10 mouse cellular contexts compared by ENCODE assay signal in genomic region chr9:28405816-28406215, GRCm38 (mm10).
DNase-seq lines count a peak whose midpoint lies in the region; ATAC-seq and TF ChIP-seq lines count a peak whose summit lies in the region.
"Had no signal": no experiment of that assay in that cellular context is flagged by ENCODE, and none has a peak within 500 bp of the region (broad histone marks: within the 10 kb centered on the region; RNA-seq: fewer than 3 reads in every experiment).

No protein-coding gene starts in this region.

- H3K27me3 ChIP-seq in CH12.LX (replicated peaks) = no peaks in the 10 kb centered on the region
- H3K27me3 ChIP-seq in midbrain, embryonic 16.5 days (ENCODE audit: control insufficient read depth, insufficient read depth, low read depth, low read length) = 0 out of 2 replicates have a peak, but pooled peaks cover 2% of the 10 kb centered on the region

- in situ Hi-C loops in CH12.LX (cut with MboI; ENCODE audit: low pct_ligation_motif_present, low pct_unique_long_range_greater_than_20kb, low sequenced_read_pairs) = no loop called here

- H3K9me3 ChIP-seq in CH12.LX (replicated peaks; ENCODE audit: low read length) = peaks cover 23% of the 10 kb centered on the region
- H3K9me3 ChIP-seq in midbrain, embryonic 16.5 days (replicated peaks; ENCODE audit: control insufficient read depth, low read length, poor library complexity, severe bottlenecking) = no peaks in the 10 kb centered on the region
- H3K9me3 ChIP-seq: limb, embryonic 15.5 days; stomach, embryonic 15.5 days had no signal

- no peak for TF ChIP-seq EP300 in CH12.LX (IDR thresholded peaks at IDR 0.05; ENCODE audit: low read length)

- no peak overlapping the region for H3K27ac ChIP-seq in layer of hippocampus, adult 2 months
- H3K27ac ChIP-seq in CH12.LX (ENCODE audit: insufficient read depth, low read depth) = no peak overlapping the region
- no peak overlapping the region for H3K27ac ChIP-seq in midbrain, embryonic 16.5 days (ENCODE audit: low read length)
- H3K27ac ChIP-seq: limb, embryonic 15.5 days; stomach, embryonic 15.5 days had no signal

- no peak overlapping the region for H3K4me2 ChIP-seq in CH12.LX (ENCODE audit: insufficient read depth, low read depth, poor library complexity, severe bottlenecking)
- peak overlapping the region; percentile 98 for H3K4me2 ChIP-seq in midbrain, embryonic 16.5 days (ENCODE audit: low read length)
- H3K4me2 ChIP-seq: limb, embryonic 15.5 days; stomach, embryonic 15.5 days had no signal

- peak; percentile 91 for TF ChIP-seq CTCF in layer of hippocampus, adult 2 months (conservative IDR thresholded peaks at IDR 0.05)
- TF ChIP-seq CTCF in CH12.LX (conservative IDR thresholded peaks at IDR 0.05 in 1 of 2, IDR thresholded peaks at IDR 0.05 in 1 of 2; ENCODE audit: low read depth in 2 of 2, low read length in 2 of 2) = peak; percentile 35 to 40; a peak in 2 of 4 replicates

- ATAC-seq in midbrain, embryonic 16.5 days = no peak
- no peak for ATAC-seq in megakaryocyte, adult 5-6 weeks (ENCODE audit: poor library complexity, severe bottlenecking)

- H3K79me2 ChIP-seq in CH12.LX (replicated peaks; ENCODE audit: control insufficient read depth, extremely low read depth, insufficient read depth, poor library complexity, severe bottlenecking) = no peaks in the 10 kb centered on the region

- no peaks in the 10 kb centered on the region for H3K36me3 ChIP-seq in CH12.LX (replicated peaks in 1 of 2; ENCODE audit: control insufficient read depth in 1 of 2, insufficient read depth in 1 of 2, low read length in 1 of 2)
- H3K36me3 ChIP-seq in midbrain, embryonic 16.5 days (ENCODE audit: control insufficient read depth, insufficient read depth, low read length) = no peaks in the 10 kb centered on the region
- H3K36me3 ChIP-seq: limb, embryonic 15.5 days; stomach, embryonic 15.5 days had no signal

- H3K9ac ChIP-seq in CH12.LX (ENCODE audit: insufficient read depth, low read depth) = no peak overlapping the region
- H3K9ac ChIP-seq in midbrain, embryonic 16.5 days (ENCODE audit: low read depth, low read length) = no peak overlapping the region
- H3K9ac ChIP-seq: limb, embryonic 15.5 days; stomach, embryonic 15.5 days had no signal

- 4% methylated on average over 1 of the region's 1 CpGs for WGBS in midbrain, embryonic 16.5 days

- TF ChIP-seq RAD21 in CH12.LX (IDR thresholded peaks at IDR 0.05; ENCODE audit: low read depth, low read length) = peak; percentile 16

- dilution Hi-C loops in CH12.LX (cut with MboI; ENCODE audit: extremely low pct_ligation_motif_present, extremely low pct_unique_long_range_greater_than_20kb, low sequenced_read_pairs) = no loop called here

- H3K4me3 ChIP-seq in layer of hippocampus, adult 2 months = no peak overlapping the region
- no peak overlapping the region for H3K4me3 ChIP-seq in CH12.LX (replicated peaks in 1 of 3; ENCODE audit: low read depth in 2 of 3, low read length in 2 of 3, poor library complexity in 1 of 3)
- H3K4me3 ChIP-seq in midbrain, embryonic 16.5 days (ENCODE audit: low read depth, low read length) = no peak overlapping the region
- H3K4me3 ChIP-seq: limb, embryonic 15.5 days; stomach, embryonic 15.5 days had no signal

- H3K4me1 ChIP-seq in CH12.LX (ENCODE audit: control insufficient read depth in 1 of 2, insufficient read depth in 2 of 2) = no peaks in the 10 kb centered on the region
- peaks cover 22% of the 10 kb centered on the region for H3K4me1 ChIP-seq in midbrain, embryonic 16.5 days (ENCODE audit: control insufficient read depth, insufficient read depth, low read length)

- TF ChIP-seq POLR2A in CH12.LX (IDR thresholded peaks at IDR 0.05; ENCODE audit: low read depth, low read length) = no peak

- DNase-seq in layer of hippocampus, adult 2 months (ENCODE audit: low spot score in 2 of 2) = peak in 1 of 2 experiments; percentile 40
- DNase-seq in layer of hippocampus, adult 9-10 months (ENCODE audit: low spot score) = no peak
- peak; percentile 12 for DNase-seq in CH12.LX (ENCODE audit: extremely low read depth)
- DNase-seq in NIH3T3 (ENCODE audit: low read depth) = peak; percentile 39
- DNase-seq in embryo, embryonic 11.5 days (ENCODE audit: low read depth, low spot score) = peak; percentile 20
- DNase-seq in c-Kit-positive CD71-positive TER-119-positive erythroid progenitor cells, embryonic 14.5 days (ENCODE audit: low spot score) = no peak

TF ChIP-seq in CH12.LX, 34 proteins besides CTCF, POLR2A, EP300 and RAD21:
- TF ChIP-seq CHD2 (IDR thresholded peaks at IDR 0.05; ENCODE audit: low read length) (no peak), TBP (conservative IDR thresholded peaks at IDR 0.05; ENCODE audit: low read depth, low read length) (no peak), SMC3 (IDR thresholded peaks at IDR 0.05; ENCODE audit: low read depth, low read length) (peak; percentile 29; the same call in 1 of the 2 replicates)

Comparison
In these comparisons a context has a peak if more than half of its experiments do, and no peak if none do; other contexts are left out.
1. DNase-seq: peak in CH12.LX (single experiment), NIH3T3 (single experiment) and embryo, embryonic 11.5 days (single experiment); none in layer of hippocampus, adult 9-10 months (single experiment) and c-Kit-positive CD71-positive TER-119-positive erythroid progenitor cells, embryonic 14.5 days (single experiment).